Comparison of ENCODE assay signal across 21 mouse cellular contexts in the genomic region with DNA sequence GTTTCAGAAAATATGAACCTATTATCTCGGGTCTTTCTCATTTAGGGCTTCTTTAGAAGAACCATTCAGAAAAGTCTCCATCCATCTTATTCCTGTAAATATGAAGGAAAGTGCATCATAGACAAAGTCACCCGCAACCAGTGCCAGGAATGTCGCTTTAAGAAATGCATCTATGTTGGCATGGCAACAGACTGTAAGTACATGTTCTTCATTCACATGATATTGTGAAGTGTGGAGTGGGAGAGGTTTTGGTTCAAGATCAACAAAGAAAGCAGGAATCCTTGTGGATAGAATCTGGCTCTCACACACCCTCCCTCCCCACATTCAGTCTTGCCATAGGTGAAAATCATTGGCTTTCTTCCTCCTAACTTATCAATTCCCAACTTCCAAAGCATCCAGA.
DNase-seq lines count a peak whose midpoint lies in the region; ATAC-seq and TF ChIP-seq lines count a peak whose summit lies in the region.
"Had no signal": no experiment of that assay in that cellular context is flagged by ENCODE, and none has a peak within 500 bp of the region (broad histone marks: within the 10 kb centered on the region; RNA-seq: fewer than 3 reads in every experiment).

No protein-coding gene starts in this region.

- H3K4me1 ChIP-seq in lung, embryonic 14.5 days (ENCODE audit: insufficient read depth) = no peaks in the 10 kb centered on the region
- H3K4me1 ChIP-seq in midbrain, postnatal 0 days (ENCODE audit: insufficient read depth, low read length) = no peaks in the 10 kb centered on the region
- no peaks in the 10 kb centered on the region for H3K4me1 ChIP-seq in midbrain, embryonic 13.5 days (replicated peaks)
- H3K4me1 ChIP-seq: embryonic facial prominence, embryonic 10.5 days; heart, embryonic 10.5 days; heart, embryonic 15.5 days; hindbrain, embryonic 13.5 days had no signal

- no peak overlapping the region for H3K27ac ChIP-seq in lung, embryonic 14.5 days (ENCODE audit: low read depth)
- H3K27ac ChIP-seq in midbrain, postnatal 0 days (ENCODE audit: low read depth, low read length) = no peak overlapping the region
- no peak overlapping the region for H3K27ac ChIP-seq in midbrain, embryonic 13.5 days
- H3K27ac ChIP-seq: embryonic facial prominence, embryonic 10.5 days; heart, embryonic 10.5 days; heart, embryonic 15.5 days; hindbrain, embryonic 13.5 days had no signal

- no peak overlapping the region for H3K9ac ChIP-seq in lung, embryonic 14.5 days
- H3K9ac ChIP-seq in midbrain, postnatal 0 days (replicated peaks; ENCODE audit: low read length, poor library complexity, severe bottlenecking) = no peak overlapping the region
- H3K9ac ChIP-seq in midbrain, embryonic 13.5 days (replicated peaks) = no peak overlapping the region
- H3K9ac ChIP-seq: heart, embryonic 15.5 days; hindbrain, embryonic 13.5 days had no signal

- no peaks in the 10 kb centered on the region for H3K36me3 ChIP-seq in lung, embryonic 14.5 days (ENCODE audit: insufficient read depth)
- no peaks in the 10 kb centered on the region for H3K36me3 ChIP-seq in midbrain, postnatal 0 days (ENCODE audit: insufficient read depth, low read length)
- no peaks in the 10 kb centered on the region for H3K36me3 ChIP-seq in midbrain, embryonic 13.5 days
- H3K36me3 ChIP-seq: embryonic facial prominence, embryonic 10.5 days; heart, embryonic 10.5 days; heart, embryonic 15.5 days; hindbrain, embryonic 13.5 days had no signal

- peak; percentile 75 for ATAC-seq in frontal cortex, adult (ENCODE audit: low TSS enrichment)
- no peak; the same call in 1 of the 2 replicates for ATAC-seq in lung, embryonic 14.5 days (ENCODE audit: insufficient read depth)
- ATAC-seq in midbrain, postnatal 0 days (ENCODE audit: low FRiP score) = 0 out of 2 replicates have a peak, but pooled peaks have one; percentile 42
- no peak for ATAC-seq in midbrain, embryonic 13.5 days
- ATAC-seq: activated CD4-positive, CD25-positive, alpha-beta regulatory T cell, adult 4 months; forebrain, embryonic 16.5 days; Patski had no signal

- no peak for TF ChIP-seq CTCF in lung, embryonic 14.5 days (IDR thresholded peaks at IDR 0.05; ENCODE audit: low read depth)
- no peak for TF ChIP-seq CTCF in midbrain, postnatal 0 days (IDR thresholded peaks at IDR 0.05)

- H3K27me3 ChIP-seq in lung, embryonic 14.5 days (ENCODE audit: insufficient read depth, low read length) = no peaks in the 10 kb centered on the region
- no peaks in the 10 kb centered on the region for H3K27me3 ChIP-seq in midbrain, postnatal 0 days (ENCODE audit: insufficient read depth, low read length)
- no peaks in the 10 kb centered on the region for H3K27me3 ChIP-seq in midbrain, embryonic 13.5 days
- H3K27me3 ChIP-seq: CH12.LX; heart, embryonic 15.5 days; hindbrain, embryonic 13.5 days; Patski had no signal

- no peak overlapping the region for H3K4me2 ChIP-seq in lung, embryonic 14.5 days
- H3K4me2 ChIP-seq in midbrain, postnatal 0 days (ENCODE audit: low read depth, low read length, poor library complexity, severe bottlenecking) = no peak overlapping the region
- no peak overlapping the region for H3K4me2 ChIP-seq in midbrain, embryonic 13.5 days (replicated peaks)
- H3K4me2 ChIP-seq: heart, embryonic 15.5 days; hindbrain, embryonic 13.5 days had no signal

- no peaks in the 10 kb centered on the region for H3K9me3 ChIP-seq in lung, embryonic 14.5 days (ENCODE audit: low read depth, low read length)
- no peaks in the 10 kb centered on the region for H3K9me3 ChIP-seq in midbrain, postnatal 0 days (ENCODE audit: low read length)
- H3K9me3 ChIP-seq in midbrain, embryonic 13.5 days = no peaks in the 10 kb centered on the region
- H3K9me3 ChIP-seq: embryonic facial prominence, embryonic 10.5 days; heart, embryonic 10.5 days; heart, embryonic 15.5 days; hindbrain, embryonic 13.5 days had no signal

- no peak overlapping the region for H3K4me3 ChIP-seq in lung, embryonic 14.5 days (ENCODE audit: low read depth, low read length)
- no peak overlapping the region for H3K4me3 ChIP-seq in midbrain, postnatal 0 days (ENCODE audit: low read depth, low read length)
- H3K4me3 ChIP-seq in midbrain, embryonic 13.5 days (replicated peaks) = no peak overlapping the region
- H3K4me3 ChIP-seq: embryonic facial prominence, embryonic 10.5 days; heart, embryonic 10.5 days; heart, embryonic 15.5 days; hindbrain, embryonic 13.5 days had no signal

- DNase-seq in frontal cortex, postnatal 10 days (ENCODE audit: low spot score in 2 of 2) = no peak
- peak; percentile 15 for DNase-seq in lung, embryonic 14.5 days
- DNase-seq in lung, adult 18-20 months = no peak
- DNase-seq in midbrain, postnatal 0 days (ENCODE audit: low spot score) = no peak
- no peak for DNase-seq in cerebellum, adult 8-10 months
- DNase-seq: adrenal gland, postnatal 14 days; cerebellum, adult 18-20 months; cerebellum, postnatal 10 days; gastrocnemius, postnatal 36 days; heart, adult 18-20 months; heart, postnatal 14 days had no signal

- WGBS in lung, embryonic 14.5 days = 72% methylated on average over 3 of the region's 3 CpGs
- WGBS in midbrain, postnatal 0 days = 85% methylated on average over 3 of the region's 3 CpGs
- WGBS in midbrain, embryonic 13.5 days = 86% methylated on average over 3 of the region's 3 CpGs

Comparison
In these comparisons a context has a peak if more than half of its experiments do, and no peak if none do; other contexts are left out.
1. ATAC-seq: peak in frontal cortex, adult (single experiment) and midbrain, postnatal 0 days (single experiment); none in lung, embryonic 14.5 days (single experiment) and midbrain, embryonic 13.5 days (single experiment).